Mouse (Mus musculus): Measurements from ENCODE around the gene Agbl4.

GRCm38 (mm10) chr4:110832776-110833175 is 435.3 kb downstream of the Agbl4 start:
- TF ChIP-seq CEBPB (IDR thresholded peaks at IDR 0.05; ENCODE audit: insufficient read depth, poor library complexity, severe bottlenecking) (no peak), POLR2A (IDR thresholded peaks at IDR 0.05; ENCODE audit: insufficient read length, low read depth) (no peak), USF1 (IDR thresholded peaks at IDR 0.05; ENCODE audit: low read depth) (no peak)
